Mouse (Mus musculus): Measurements from ENCODE around the gene Zfp57.

GRCm38 (mm10) chr17:36992336-36993104 lies 8.4 kb upstream of the Zfp57 start:
- TF ChIP-seq RAD21 (IDR thresholded peaks at IDR 0.05; ENCODE audit: low read depth, low read length) (no peak), CTCF (conservative IDR thresholded peaks at IDR 0.05 in 1 of 2, IDR thresholded peaks at IDR 0.05 in 1 of 2; ENCODE audit: low read depth in 2 of 2, low read length in 2 of 2) (no peak), ZC3H11A (IDR thresholded peaks at IDR 0.05; ENCODE audit: low read depth, low read length) (no peak), EP300 (IDR thresholded peaks at IDR 0.05; ENCODE audit: low read length) (0 out of 2 replicates have a peak, but pooled peaks have one; percentile 22), POLR2A (IDR thresholded peaks at IDR 0.05; ENCODE audit: low read depth, low read length) (no peak), BHLHE40 (IDR thresholded peaks at IDR 0.05; ENCODE audit: low read depth, low read length) (peak; percentile 80), HCFC1 (IDR thresholded peaks at IDR 0.05; ENCODE audit: low read depth, low read length) (no peak), MYC (IDR thresholded peaks at IDR 0.05; ENCODE audit: low read depth, low read length) (no peak)

Measured in CH12.LX (cell line).